Mouse (Mus musculus): ENCODE data around the gene Lgalsl.

DNA sequence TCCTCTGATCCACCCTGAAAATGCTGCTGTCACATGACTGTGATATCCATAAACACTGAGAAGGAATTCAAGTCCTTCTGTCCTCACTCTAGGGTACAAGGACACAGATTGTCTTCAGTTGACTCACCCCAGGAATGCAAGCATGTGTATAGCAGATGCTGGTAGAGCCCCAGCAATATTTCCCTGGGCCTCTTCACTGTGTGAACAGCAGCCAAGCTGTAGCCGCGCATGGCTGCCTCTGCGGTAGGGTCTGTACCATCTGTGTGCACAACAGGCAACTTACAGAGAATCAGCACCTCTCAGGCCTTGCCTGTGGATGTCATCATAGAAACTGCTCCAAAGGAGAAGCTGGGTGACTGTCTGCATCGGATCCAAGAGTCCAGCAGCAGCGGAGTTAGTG is 47.8 kb upstream of the Lgalsl start:
- TF ChIP-seq CTCF (conservative IDR thresholded peaks at IDR 0.05; ENCODE audit: low read length) (no peak), POU5F1 (IDR thresholded peaks at IDR 0.05; ENCODE audit: borderline replicate concordance, low read length) (no peak), NANOG (IDR thresholded peaks at IDR 0.05; ENCODE audit: borderline replicate concordance, low read length) (no peak)
